Mouse (Mus musculus) cortical plate, adult 2 months (tissue): ENCODE measurements at regions not wholly inside any gene's neighbourhood (a gene's known extent, or its start where the extent isn't known, plus 50 kb on each side); places are given as distances from the start of the nearest gene placed in this dataset.

Source experiments
- CTCF ChIP-seq: fragments of 200-500 bp; IDR thresholded peaks from 2 replicates; pipeline ENCODE4 v1.5.1; 2011; ENCODE audit warnings: mild to moderate bottlenecking, control low read depth, low read length; ENCODE audit not compliant: insufficient read depth; ENCODE audit errors: extremely low read depth
- POLR2A ChIP-seq: fragments of 200-500 bp; IDR thresholded peaks from 2 replicates; pipeline ENCODE4 v1.6.1; 2011; ENCODE audit warnings: mild to moderate bottlenecking, low read length, control low read depth; ENCODE audit not compliant: insufficient read depth; ENCODE audit errors: extremely low read depth

DNA sequence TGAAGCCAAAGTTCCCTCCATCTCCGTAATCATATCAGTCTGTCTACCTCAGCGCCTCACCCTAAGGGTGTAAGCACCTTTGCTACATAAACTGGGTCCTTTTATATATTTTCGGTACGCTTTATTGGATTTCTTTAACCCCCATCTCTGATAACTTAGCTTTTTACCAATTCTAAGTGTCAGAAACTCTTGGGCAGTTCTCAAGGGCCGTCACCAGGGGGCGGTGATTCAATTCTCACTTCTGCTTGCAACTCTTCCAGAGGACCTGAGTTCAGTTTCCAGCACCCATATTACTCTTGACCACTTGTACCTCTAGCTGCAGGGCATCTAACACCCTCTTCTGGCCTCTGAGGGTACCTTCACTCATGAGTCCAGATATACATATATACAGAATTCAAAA lies 523.7 kb upstream of the Mon1b start:
- no peak for TF ChIP-seq CTCF
- TF ChIP-seq POLR2A = no peak
